Mouse (Mus musculus) lung, adult 18-20 months (tissue): ENCODE measurements at regions not wholly inside any gene's neighbourhood (a gene's known extent, or its start where the extent isn't known, plus 50 kb on each side); places are given as distances from the start of the nearest gene placed in this dataset.
"Not testable (repeated sequence)": the region's sequence is repeated elsewhere in the genome, so short reads cannot be mapped to it uniquely, and the experiment has no call there.

Experiments used
- DNase-seq, 2 experiments: peaks; one replicate each; pipeline ENCODE4 v3.0.0; 2022; ENCODE audit warnings: mixed read lengths in 2 of 2

GRCm38 (mm10) chr8:31518903-31519302, 1909.6 kb upstream of the 5930422O12Rik start:
- no peak for DNase-seq

GRCm38 (mm10) chr8:31520991-31521448, 1907.5 kb upstream of the 5930422O12Rik start:
- DNase-seq = peak; percentile 84 to 91

- peak; percentile 12 to 19 for DNase-seq
These were observed 1903.4 kb upstream of the 5930422O12Rik start for GRCm38 (mm10) chr8:31525071-31525470.

- DNase-seq = no peak
These were observed 1889.3 kb upstream of the 5930422O12Rik start for GRCm38 (mm10) chr8:31539251-31539650.

GRCm38 (mm10) chr8:31541646-31542045, 1886.9 kb upstream of the 5930422O12Rik start:
- DNase-seq = no peak

- no peak for DNase-seq
These were observed 1854.4 kb upstream of the 5930422O12Rik start for GRCm38 (mm10) chr8:31574136-31574535.

GRCm38 (mm10) chr8:31576129-31576528, 1852.4 kb upstream of the 5930422O12Rik start:
- DNase-seq = no peak

- DNase-seq = no peak
These were observed 1843.8 kb upstream of the 5930422O12Rik start for GRCm38 (mm10) chr8:31584661-31585060.

GRCm38 (mm10) chr8:31599536-31599935, 1829.0 kb upstream of the 5930422O12Rik start:
- peak; percentile 2 to 5 for DNase-seq

- DNase-seq = no peak
These were observed 1827.5 kb upstream of the 5930422O12Rik start for GRCm38 (mm10) chr8:31600979-31601378.

GRCm38 (mm10) chr8:31616501-31616900, 1812.0 kb upstream of the 5930422O12Rik start:
- DNase-seq = no peak

- no peak for DNase-seq
These were observed 1800.8 kb upstream of the 5930422O12Rik start for GRCm38 (mm10) chr8:31627708-31628107.

GRCm38 (mm10) chr8:31628146-31628545, 1800.4 kb upstream of the 5930422O12Rik start:
- DNase-seq = no peak

GRCm38 (mm10) chr8:31638417-31638816, 1790.1 kb upstream of the 5930422O12Rik start:
- DNase-seq = no peak

- no peak for DNase-seq
These were observed 1764.8 kb upstream of the 5930422O12Rik start for GRCm38 (mm10) chr8:31663717-31664116.

- DNase-seq = no peak
These were observed 1763.0 kb upstream of the 5930422O12Rik start for GRCm38 (mm10) chr8:31665485-31665884.

- no peak for DNase-seq
These were observed 1724.3 kb upstream of the 5930422O12Rik start for GRCm38 (mm10) chr8:31704168-31704567.

- peak in 1 of 2 experiments; percentile 13 for DNase-seq
These were observed 1715.0 kb upstream of the 5930422O12Rik start for GRCm38 (mm10) chr8:31713321-31714076.

- no peak for DNase-seq
These were observed 1714.4 kb upstream of the 5930422O12Rik start for GRCm38 (mm10) chr8:31714077-31714458.

- DNase-seq = no peak
These were observed 1708.5 kb upstream of the 5930422O12Rik start for GRCm38 (mm10) chr8:31720021-31720420.

- DNase-seq = peak; percentile 45 to 61
These were observed 1707.9 kb upstream of the 5930422O12Rik start for GRCm38 (mm10) chr8:31720585-31720984.

- no peak for DNase-seq
These were observed 1703.1 kb upstream of the 5930422O12Rik start for GRCm38 (mm10) chr8:31725430-31725829.

- DNase-seq = no peak
These were observed 1692.9 kb upstream of the 5930422O12Rik start for GRCm38 (mm10) chr8:31735610-31736009.

GRCm38 (mm10) chr8:31737314-31737713, 1691.2 kb upstream of the 5930422O12Rik start:
- DNase-seq = not testable (repeated sequence)

GRCm38 (mm10) chr8:31746855-31747254, 1681.7 kb upstream of the 5930422O12Rik start:
- DNase-seq = no peak
